10 mouse cellular contexts compared by ENCODE assay signal in genomic region chr14:62226576-62227047, GRCm38 (mm10).
A peak's percentile ranks its signal among the peaks of the same experiment; 100 is the strongest.
DNase-seq lines count a peak whose midpoint lies in the region; ATAC-seq and TF ChIP-seq lines count a peak whose summit lies in the region.
"Had no signal": no experiment of that assay in that cellular context is flagged by ENCODE, and none has a peak within 500 bp of the region (broad histone marks: within the 10 kb centered on the region; RNA-seq: fewer than 3 reads in every experiment).

No protein-coding gene starts in this region.

- H3K4me1 ChIP-seq in midbrain, embryonic 13.5 days (replicated peaks): peaks cover 5% of the 10 kb centered on the region
- H3K4me1 ChIP-seq in midbrain, embryonic 10.5 days: peaks cover 8% of the 10 kb centered on the region
- H3K4me1 ChIP-seq in forebrain, postnatal 0 days (ENCODE audit: insufficient read depth): peaks cover 9% of the 10 kb centered on the region
- no peaks in the 10 kb centered on the region for H3K4me1 ChIP-seq in small intestine, adult 2 months (ENCODE audit: control insufficient read depth, insufficient read depth, insufficient read length, low read length)
- H3K4me1 ChIP-seq: megakaryocyte, embryonic 14.5 days had no signal

- DNase-seq in cerebellum, postnatal 10 days: peak; percentile 50 to 53
- no peak for DNase-seq in cerebellum, adult 11-12 months
- DNase-seq in midbrain, embryonic 10.5 days (ENCODE audit: low spot score): no peak
- peak; percentile 84 for DNase-seq in forebrain, postnatal 0 days
- peak; percentile 15 to 29 for DNase-seq in left cerebral cortex, adult 2 months (ENCODE audit: extremely low spot score in 1 of 2, low spot score in 2 of 2)
- DNase-seq in ovary, adult 18-20 months (ENCODE audit: low spot score): no peak

- 48% methylated on average over 11 of the region's 11 CpGs for WGBS in midbrain, embryonic 13.5 days
- WGBS in midbrain, embryonic 10.5 days: 70% methylated on average over 11 of the region's 11 CpGs
- WGBS in forebrain, postnatal 0 days: 11% methylated on average over 11 of the region's 11 CpGs
- WGBS in small intestine, adult 2 months: 62% methylated on average over 11 of the region's 11 CpGs

- no peaks in the 10 kb centered on the region for H3K9me3 ChIP-seq in midbrain, embryonic 13.5 days
- H3K9me3 ChIP-seq in midbrain, embryonic 10.5 days (replicated peaks): no peaks in the 10 kb centered on the region
- no peaks in the 10 kb centered on the region for H3K9me3 ChIP-seq in forebrain, postnatal 0 days (ENCODE audit: low read length)
- H3K9me3 ChIP-seq: G1E; megakaryocyte, embryonic 14.5 days had no signal

- no peak overlapping the region for H3K4me2 ChIP-seq in midbrain, embryonic 13.5 days (replicated peaks)
- H3K4me2 ChIP-seq in forebrain, postnatal 0 days (ENCODE audit: low read depth): peak overlapping the region; percentile 39

- no peaks in the 10 kb centered on the region for H3K27me3 ChIP-seq in midbrain, embryonic 13.5 days
- no peaks in the 10 kb centered on the region for H3K27me3 ChIP-seq in midbrain, embryonic 10.5 days (ENCODE audit: low read depth, poor library complexity, severe bottlenecking)
- no peaks in the 10 kb centered on the region for H3K27me3 ChIP-seq in forebrain, postnatal 0 days (ENCODE audit: insufficient read depth, low read length)
- no peaks in the 10 kb centered on the region for H3K27me3 ChIP-seq in small intestine, adult 2 months (ENCODE audit: control insufficient read depth, insufficient read depth, low read length)

- H3K9ac ChIP-seq in midbrain, embryonic 13.5 days (replicated peaks): no peak overlapping the region
- H3K9ac ChIP-seq in forebrain, postnatal 0 days: no peak overlapping the region

- 0 out of 2 replicates have a peak overlapping the region, but pooled peaks have one; percentile 3 for H3K27ac ChIP-seq in midbrain, embryonic 13.5 days
- no peak overlapping the region for H3K27ac ChIP-seq in midbrain, embryonic 10.5 days (replicated peaks)
- H3K27ac ChIP-seq in forebrain, postnatal 0 days (ENCODE audit: low read depth, low read length): peak overlapping the region; percentile 66; the same call in 1 of the 2 replicates
- peak overlapping the region; percentile 4; the same call in 1 of the 2 replicates for H3K27ac ChIP-seq in left cerebral cortex, adult 2 months
- no peak overlapping the region for H3K27ac ChIP-seq in small intestine, adult 2 months (ENCODE audit: insufficient read depth, low read depth, low read length)

- no peaks in the 10 kb centered on the region for H3K36me3 ChIP-seq in midbrain, embryonic 13.5 days
- no peaks in the 10 kb centered on the region for H3K36me3 ChIP-seq in midbrain, embryonic 10.5 days
- H3K36me3 ChIP-seq in forebrain, postnatal 0 days (ENCODE audit: insufficient read depth): no peaks in the 10 kb centered on the region
- H3K36me3 ChIP-seq in small intestine, adult 2 months (ENCODE audit: control insufficient read depth, insufficient read depth, low read length): no peaks in the 10 kb centered on the region
- H3K36me3 ChIP-seq: G1E had no signal

- ATAC-seq in midbrain, embryonic 13.5 days: peak; percentile 75
- peak; percentile 93 for ATAC-seq in forebrain, postnatal 0 days

- TF ChIP-seq POLR2A in small intestine, adult 2 months (IDR thresholded peaks at IDR 0.05; ENCODE audit: low read depth, low read length): no peak

- intact Hi-C loops in left cerebral cortex, adult 2 months (cut with DNase I): loop anchor here (2.0 to 5.0 kb wide), 2 partner anchors 38 to 544 kb away; no protein-coding TSS in a partner anchor

- peak; percentile 71 for TF ChIP-seq CTCF in forebrain, postnatal 0 days (IDR thresholded peaks at IDR 0.05; ENCODE audit: low read depth)
- peak; percentile 50 for TF ChIP-seq CTCF in left cerebral cortex, adult 2 months (IDR thresholded peaks at IDR 0.05)
- 0 out of 2 replicates have a peak, but pooled peaks have one; percentile 8 for TF ChIP-seq CTCF in small intestine, adult 2 months (IDR thresholded peaks at IDR 0.05; ENCODE audit: extremely low read depth, insufficient read length, insufficient replicate concordance, low read depth, low read length)

- no peak overlapping the region for H3K4me3 ChIP-seq in midbrain, embryonic 13.5 days (replicated peaks)
- no peak overlapping the region for H3K4me3 ChIP-seq in midbrain, embryonic 10.5 days
- peak overlapping the region; percentile 24 for H3K4me3 ChIP-seq in forebrain, postnatal 0 days (ENCODE audit: low read depth, low read length)
- peak overlapping the region; percentile 16 for H3K4me3 ChIP-seq in left cerebral cortex, adult 2 months
- H3K4me3 ChIP-seq in small intestine, adult 2 months (ENCODE audit: low read depth, low read length): no peak overlapping the region
- H3K4me3 ChIP-seq: megakaryocyte, embryonic 14.5 days had no signal

Comparison
In these comparisons a context has a peak if more than half of its experiments do, and no peak if none do; other contexts are left out.
1. DNase-seq: peak in cerebellum, postnatal 10 days (2 of 2), forebrain, postnatal 0 days (single experiment) and left cerebral cortex, adult 2 months (2 of 2); none in cerebellum, adult 11-12 months (single experiment), midbrain, embryonic 10.5 days (single experiment) and ovary, adult 18-20 months (single experiment).
2. H3K27ac ChIP-seq: peak in midbrain, embryonic 13.5 days (single experiment), forebrain, postnatal 0 days (single experiment) and left cerebral cortex, adult 2 months (single experiment); none in midbrain, embryonic 10.5 days (single experiment) and small intestine, adult 2 months (single experiment).
3. H3K4me3 ChIP-seq: peak in forebrain, postnatal 0 days (single experiment) and left cerebral cortex, adult 2 months (single experiment); none in midbrain, embryonic 13.5 days (single experiment), midbrain, embryonic 10.5 days (single experiment) and small intestine, adult 2 months (single experiment).
4. CTCF ChIP-seq: peak in every context shown above with its lines; median percentile 71 in forebrain, postnatal 0 days; 50 in left cerebral cortex, adult 2 months; 8 in small intestine, adult 2 months.